Mouse (Mus musculus): Measurements from ENCODE around the gene Hspa1a. TPM values are rescaled to one million over a fixed set of nuclear protein-coding genes. Genes with fewer than 3 reads are reported as not detected.
"Not testable (repeated sequence)": the region's sequence is repeated elsewhere in the genome, so short reads cannot be mapped to it uniquely, and the experiment has no call there.

The Hspa1a gene
- total RNA-seq, 2 experiments from 2014 or later = 16.6 to 99.8 TPM

DNA sequence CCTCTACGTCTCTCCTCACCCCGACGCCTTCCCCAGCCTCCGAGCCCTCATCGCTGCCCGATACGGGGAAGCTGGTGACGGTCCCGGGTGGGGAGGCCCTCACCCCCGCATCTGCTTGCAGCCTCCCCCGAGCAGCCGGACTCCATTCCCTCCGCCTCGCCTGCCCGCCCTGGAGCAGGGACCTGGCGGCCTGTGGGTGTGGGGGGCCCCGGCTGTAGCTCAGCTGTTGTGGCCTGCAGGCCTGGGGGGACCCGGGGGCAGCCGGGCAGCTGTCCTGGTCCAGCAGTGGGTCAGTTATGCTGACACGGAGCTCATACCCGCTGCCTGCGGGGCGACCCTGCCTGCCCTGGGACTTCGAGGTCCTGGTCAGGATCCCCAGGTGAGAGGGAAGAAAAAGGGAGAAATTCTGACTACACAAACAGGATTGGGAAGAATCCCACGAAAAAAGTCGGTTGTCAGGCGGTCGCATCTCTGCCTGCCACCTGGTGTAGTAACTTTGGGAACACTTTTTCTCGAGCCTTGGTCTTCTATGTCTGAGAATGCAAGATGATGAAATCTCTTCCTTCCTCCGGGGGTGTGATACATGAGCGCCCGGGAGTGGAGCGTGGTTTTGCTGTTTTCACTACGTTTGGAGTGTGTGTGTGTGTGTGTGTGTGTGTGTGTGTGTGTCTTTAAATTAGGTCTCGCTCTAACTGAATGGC lies 29.6 kb upstream of the Hspa1a start:
- no peak for DNase-seq (ENCODE audit: low spot score)

DNA sequence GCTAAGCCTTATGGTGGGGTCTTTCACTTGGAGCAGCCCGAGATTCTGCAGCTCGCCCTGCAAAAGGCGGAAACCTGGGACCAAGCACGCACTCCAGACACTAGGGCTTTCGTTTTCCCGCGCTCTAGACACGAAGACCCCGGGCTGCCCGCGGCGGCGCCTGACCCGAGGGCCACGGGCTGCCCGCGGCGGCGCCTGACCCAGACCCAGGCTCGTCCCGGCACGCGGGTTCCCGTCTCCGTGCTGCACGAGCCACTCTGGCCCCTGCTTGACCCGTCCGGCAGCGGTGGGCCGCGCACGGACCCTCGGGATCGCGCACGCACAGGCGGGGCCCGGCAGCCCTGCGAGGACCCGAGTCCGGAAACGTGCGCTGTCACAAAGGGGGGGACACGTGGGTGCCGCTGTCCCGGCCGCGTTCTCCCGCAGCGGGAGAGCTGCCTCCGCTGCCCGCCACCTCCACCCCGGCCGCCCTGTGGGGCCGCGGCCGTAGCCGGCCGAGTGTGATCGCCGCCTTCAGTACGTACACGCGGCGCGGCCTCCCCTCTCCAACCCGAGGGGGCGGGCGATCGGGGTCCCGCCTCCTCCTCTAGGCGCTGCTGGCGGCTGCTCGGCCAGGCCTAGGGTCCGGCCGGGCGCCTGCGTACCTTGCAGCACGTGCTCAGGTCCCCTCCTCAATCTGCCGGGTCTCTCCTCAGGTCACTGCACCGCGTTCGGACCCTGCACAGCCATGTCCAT lies 28.9 kb upstream of the Hspa1a start, which contains the start of gene Vars:
Vars (plus strand) TSS at position 271 of the 735 bp plus-strand sequence.
- DNase-seq (ENCODE audit: low spot score) = peak; percentile 83

DNA sequence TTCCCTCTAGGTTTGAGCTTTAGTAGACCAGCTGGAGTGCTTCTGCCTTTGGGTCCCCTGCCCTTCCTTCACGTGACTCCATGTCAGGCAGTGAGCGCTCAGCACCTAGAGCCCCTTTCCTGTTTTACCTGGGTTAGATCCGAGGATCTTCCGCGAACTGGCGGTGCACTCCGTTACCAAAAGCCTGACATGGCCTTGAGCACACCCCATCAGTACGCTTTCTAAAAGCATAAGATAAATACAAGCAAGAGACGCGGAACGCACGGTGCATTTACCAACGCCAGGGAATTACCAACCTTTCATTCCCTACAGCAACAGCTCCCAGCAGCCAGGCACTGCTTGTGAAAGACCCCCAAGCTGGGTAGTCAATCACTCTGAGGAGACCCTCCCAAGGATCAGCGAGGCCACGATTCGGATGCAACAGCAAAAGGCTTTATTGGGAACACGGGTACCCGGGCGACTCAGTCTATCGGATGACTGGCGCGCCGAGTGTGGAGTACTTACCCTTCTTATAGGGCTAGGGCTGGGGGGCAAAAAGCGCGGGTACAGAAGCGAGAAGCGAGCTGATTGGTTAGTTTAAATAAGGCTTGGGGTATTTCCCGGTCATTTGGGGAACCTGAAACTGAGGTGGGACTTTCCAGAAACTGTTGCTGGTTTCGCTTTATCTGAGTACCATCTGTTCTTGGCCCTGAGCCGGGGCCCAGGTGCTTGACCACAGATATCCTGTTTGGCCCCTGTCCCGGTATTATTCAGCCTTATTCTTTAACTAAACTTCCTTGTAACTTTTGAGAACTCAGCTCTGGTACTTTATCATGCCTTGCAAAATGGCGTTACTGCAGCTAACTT lies 28.1 kb upstream of the Hspa1a start:
- DNase-seq (ENCODE audit: low spot score) = not testable (repeated sequence)

DNA sequence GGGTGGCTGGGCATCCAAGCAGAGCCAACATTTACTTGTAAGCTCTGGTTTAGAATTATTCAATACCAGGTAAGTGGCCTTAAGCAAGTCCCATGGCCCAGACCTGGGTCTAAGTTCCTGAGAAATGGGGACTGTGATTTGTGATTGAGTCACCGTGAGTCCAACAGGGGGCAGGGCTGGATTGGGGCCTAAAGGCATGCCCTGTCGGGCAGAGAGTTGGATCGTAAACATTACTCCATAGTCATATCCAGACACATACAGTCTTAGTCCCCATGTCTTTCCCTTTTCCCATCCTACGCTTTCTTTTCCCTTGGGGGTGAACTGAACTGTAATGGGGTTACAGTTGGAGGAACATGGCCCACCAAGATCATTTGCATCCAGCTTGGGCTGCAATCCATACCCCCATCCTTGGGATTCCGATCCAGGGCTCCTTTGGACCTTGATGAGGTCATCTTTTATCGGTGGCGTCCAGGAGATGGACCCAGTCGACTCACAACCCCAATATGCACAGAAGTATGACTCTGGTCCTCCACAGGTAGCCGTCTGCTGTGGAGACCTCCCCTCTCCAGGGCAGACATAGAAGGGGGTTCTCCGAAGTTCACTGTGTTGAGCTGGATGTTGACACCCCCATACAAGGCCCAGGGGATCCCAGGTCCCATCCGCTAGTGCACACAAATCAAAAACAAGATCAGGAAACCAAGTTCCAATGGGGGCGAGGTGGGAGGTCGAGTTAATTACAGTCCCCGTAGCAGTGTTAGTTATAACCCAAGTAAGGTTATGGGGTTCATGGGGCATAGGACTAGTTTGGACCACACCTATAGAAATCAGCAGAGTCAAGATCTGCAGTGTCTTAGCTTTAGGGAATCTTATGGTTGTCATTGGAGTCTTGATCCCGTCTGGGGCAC lies 26.8 kb upstream of the Hspa1a start:
- DNase-seq (ENCODE audit: low spot score) = no peak

DNA sequence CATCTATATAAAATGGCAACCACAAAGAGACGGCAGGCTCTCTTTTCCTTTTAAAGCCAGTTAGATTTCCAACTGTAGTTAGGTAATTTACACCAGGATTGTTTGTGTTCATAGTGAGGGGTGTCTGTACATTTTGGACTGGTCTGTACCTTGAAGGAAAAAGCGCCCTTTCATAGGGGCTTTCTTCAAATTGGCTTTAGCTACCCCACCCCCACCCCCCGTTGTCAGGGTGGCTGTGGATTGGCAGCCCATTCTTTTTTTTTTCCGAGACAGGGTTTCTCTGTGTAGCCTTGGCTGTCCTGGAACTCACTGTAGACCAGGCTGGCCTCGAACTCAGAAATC lies 25.2 kb upstream of the Hspa1a start:
- DNase-seq (ENCODE audit: low spot score) = no peak

DNA sequence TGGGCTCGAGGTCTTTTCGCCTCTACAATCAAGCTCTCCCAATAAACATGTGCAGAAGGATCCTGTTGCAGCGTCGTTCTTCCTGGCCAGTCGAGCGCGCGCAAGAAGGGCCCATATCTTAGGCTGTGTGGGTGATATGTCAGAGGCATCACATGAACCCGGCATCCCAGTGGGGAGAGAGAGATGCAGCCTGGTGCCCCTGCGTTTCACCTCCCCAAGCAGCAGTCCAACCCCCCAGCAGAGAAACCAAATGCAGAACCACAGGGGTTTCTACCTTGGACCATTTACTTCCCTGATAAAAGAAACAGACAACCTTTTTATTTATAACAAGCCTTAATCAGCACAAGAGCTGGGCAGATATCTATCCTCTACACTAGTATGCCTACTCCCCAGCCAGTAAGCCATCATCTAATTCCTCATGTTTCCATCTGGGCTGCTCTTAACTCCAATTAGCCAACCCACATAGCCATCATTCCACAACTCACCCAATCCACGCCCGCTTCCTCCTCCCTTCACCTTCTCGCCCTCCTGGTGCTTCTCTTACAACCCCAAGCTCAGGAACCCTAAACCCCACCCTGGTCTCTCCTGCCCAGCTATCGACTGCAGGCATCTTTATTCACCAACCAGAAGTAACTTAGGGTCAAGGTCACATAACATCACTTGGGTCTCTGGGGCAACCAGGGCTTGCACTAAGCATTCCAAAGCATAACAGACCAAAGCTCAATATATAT lies 24.6 kb upstream of the Hspa1a start:
- DNase-seq (ENCODE audit: low spot score) = no peak

DNA sequence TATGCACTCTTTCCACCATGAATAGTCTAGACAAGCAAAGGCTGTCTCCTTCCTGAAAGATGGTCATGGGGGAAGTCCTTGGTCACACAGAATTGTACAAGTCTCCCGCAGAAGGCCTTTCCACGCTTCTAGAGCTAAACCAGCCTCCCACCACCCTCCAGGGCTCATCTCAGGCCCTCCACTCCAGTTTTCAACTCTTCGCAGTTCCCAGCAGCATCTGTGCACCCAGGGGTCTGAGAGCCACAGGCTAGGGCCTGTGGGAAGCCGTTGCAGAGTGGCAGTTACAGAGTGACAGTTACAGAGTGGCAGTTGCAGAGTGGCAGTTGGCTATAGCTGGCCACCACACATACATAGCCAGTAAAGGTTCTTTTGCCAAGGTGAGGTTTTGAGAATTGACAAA lies 24.0 kb upstream of the Hspa1a start:
- DNase-seq (ENCODE audit: low spot score) = not testable (repeated sequence)

DNA sequence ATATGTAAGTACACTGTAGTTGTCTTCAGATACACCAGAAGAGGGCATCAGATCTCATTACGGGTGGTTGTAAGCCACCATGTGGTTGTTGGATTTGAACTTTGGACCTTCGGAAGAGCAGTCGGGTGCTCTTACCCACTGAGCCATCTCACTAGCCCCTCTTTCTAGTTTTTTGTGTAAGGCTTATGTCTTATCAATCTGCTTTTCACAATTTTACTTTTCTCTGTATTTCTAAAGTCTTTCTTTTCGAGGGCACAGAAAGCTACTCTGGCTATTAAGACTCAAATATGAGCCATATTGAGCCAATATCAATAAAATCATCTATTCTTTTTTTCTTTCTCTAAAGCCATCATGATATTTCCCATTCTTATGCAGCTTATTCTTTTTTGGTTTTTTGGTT lies 23.2 kb upstream of the Hspa1a start:
- DNase-seq (ENCODE audit: low spot score) = not testable (repeated sequence)

DNA sequence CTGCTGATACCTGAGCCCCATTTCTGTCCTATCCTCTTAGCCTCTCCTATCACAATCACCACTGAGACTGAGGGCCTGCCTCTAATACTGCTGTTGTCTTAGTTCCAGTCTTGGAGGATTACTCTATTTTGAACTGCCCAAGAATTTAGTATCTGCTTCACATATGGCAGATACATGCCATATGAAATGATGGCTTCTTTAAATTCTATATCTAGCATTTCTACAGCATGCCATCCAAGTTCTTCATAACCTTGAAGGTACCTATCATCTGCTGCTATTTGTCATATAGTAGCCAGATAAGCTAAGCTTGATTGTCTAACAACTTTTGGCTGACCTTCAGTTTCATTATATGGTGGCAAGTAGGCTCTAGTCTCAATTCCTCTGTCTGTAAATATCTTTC lies 22.8 kb upstream of the Hspa1a start:
- no peak for DNase-seq (ENCODE audit: low spot score)

DNA sequence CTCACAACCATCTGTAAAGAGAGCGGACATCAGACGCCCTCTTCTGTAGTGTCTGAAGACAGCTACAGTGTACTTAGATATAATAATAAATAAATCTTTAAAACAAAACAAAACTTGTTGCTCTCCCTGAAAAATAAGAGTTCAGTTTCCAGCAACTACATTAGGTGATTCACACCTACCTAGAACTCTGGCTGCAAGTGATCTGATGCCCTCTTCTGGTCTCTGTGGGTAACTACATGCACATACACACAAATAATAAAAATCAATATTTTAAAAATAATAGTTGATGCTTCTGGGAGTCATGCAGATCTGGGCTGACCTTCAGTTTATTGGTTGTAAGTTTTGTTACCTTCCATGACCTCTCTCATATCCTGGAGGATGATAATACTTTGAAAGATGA lies 12.3 kb upstream of the Hspa1a start:
- DNase-seq (ENCODE audit: low spot score) = no peak

DNA sequence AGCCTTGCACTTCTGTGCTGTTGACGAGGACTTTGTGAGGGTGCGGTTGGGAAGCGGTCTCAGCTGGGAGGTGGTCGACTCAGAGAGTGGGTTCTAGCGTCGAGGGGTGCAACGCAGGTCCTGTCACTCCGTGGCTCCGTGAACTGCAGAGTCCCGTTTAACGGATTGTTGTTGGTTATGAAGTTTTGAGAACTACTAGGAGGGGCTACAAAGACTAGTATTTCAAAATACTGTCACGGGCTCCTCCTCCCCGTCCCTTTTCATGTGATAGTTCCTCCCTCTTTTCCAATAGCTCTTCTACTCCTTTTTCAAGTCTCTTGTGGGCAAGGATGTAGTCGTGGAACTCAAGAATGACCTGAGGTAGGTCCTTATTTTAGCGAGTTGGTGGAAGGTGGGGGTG lies 10.4 kb upstream of the Hspa1a start:
- DNase-seq (ENCODE audit: low spot score) = no peak

DNA sequence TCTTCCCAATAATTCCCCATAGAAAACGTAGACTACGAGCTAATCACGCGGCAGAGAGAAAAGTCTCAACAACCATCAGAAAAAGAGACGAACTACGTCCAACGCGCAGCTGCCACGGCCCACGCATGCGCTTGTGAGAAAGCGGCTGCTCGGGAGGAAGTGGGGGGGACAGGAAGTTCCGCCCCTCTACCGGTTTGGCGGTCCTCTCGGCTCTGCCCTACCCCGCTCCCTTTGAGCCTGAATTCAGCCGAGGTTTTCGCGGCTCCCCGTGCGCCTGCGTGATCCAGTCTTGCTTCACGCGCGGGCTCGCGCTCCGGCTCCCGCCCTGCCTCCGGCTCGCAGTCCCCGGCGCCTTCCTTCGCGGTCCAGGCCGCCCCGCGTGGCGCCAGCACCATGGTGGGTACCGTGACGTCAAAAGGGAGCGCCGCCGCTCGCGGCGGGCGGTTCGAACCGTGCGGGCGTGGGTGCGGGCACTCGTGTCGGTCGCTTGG lies 9.8 kb upstream of the Hspa1a start, which contains the start of gene Lsm2:
Lsm2 (plus strand) TSS at position 173 of the 491 bp plus-strand sequence.
- peak; percentile 92 for DNase-seq (ENCODE audit: low spot score)

DNA sequence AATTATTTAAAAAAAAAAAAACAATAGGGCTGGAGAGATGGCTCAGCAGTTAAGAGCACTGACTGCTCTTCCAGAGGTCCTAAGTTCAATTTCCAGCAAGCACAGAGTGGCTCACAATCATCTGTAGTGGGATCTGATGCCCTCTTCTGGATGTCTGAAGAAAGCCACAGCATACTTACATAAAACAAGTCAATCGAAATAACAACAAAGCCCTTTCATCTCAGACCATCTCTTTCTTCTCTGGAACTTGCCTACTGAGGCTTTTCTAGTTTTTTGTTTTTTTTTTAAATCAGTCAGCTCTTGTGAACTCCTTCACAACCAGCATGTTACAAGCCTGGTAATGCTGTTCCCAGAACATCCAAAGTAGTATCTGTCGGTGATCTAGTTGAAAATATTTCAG lies 8.7 kb upstream of the Hspa1a start:
- DNase-seq (ENCODE audit: low spot score) = peak; percentile 60

DNA sequence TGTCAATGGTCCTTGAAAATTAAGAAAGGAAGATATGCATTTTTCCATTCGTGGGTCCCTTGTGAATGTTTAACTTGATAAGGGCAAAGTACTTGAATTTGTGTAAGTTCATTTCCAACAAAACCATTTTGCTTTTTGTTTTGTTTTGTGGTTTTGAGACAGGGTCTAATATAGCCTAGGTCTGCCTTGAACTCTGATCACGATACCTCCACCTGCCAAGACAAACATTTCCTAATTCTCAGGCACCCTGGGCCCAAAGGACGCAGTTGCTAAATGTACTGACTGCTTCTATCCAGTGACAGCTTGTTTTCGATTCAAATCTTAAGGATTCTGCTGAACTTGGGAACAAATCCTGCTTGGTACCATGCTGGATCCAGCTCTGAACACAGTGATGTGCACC lies 7.7 kb upstream of the Hspa1a start:
- no peak for DNase-seq (ENCODE audit: low spot score)

DNA sequence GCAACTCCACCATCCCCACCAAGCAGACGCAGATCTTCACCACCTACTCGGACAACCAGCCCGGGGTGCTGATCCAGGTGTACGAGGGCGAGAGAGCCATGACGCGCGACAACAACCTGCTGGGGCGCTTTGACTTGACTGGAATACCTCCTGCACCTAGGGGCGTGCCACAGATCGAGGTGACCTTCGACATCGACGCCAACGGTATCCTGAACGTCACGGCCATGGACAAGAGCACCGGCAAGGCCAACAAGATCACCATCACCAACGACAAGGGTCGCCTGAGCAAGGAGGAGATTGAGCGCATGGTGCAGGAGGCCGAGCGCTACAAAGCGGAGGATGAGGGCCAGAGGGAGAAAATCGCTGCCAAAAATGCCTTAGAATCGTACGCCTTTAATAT lies 6.3 kb upstream of the Hspa1a start:
- DNase-seq (ENCODE audit: low spot score) = no peak

DNA sequence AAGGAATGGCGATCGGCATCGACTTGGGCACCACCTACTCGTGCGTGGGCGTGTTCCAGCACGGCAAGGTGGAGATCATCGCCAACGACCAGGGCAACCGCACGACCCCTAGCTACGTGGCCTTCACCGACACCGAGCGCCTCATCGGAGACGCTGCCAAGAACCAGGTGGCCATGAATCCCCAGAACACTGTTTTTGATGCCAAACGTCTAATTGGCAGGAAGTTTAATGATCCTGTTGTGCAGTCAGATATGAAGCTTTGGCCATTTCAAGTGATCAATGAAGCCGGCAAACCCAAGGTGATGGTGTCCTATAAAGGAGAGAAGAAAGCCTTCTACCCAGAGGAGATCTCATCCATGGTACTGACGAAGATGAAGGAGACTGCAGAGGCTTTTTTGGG lies 5.0 kb upstream of the Hspa1a start:
- DNase-seq (ENCODE audit: low spot score) = no peak

DNA sequence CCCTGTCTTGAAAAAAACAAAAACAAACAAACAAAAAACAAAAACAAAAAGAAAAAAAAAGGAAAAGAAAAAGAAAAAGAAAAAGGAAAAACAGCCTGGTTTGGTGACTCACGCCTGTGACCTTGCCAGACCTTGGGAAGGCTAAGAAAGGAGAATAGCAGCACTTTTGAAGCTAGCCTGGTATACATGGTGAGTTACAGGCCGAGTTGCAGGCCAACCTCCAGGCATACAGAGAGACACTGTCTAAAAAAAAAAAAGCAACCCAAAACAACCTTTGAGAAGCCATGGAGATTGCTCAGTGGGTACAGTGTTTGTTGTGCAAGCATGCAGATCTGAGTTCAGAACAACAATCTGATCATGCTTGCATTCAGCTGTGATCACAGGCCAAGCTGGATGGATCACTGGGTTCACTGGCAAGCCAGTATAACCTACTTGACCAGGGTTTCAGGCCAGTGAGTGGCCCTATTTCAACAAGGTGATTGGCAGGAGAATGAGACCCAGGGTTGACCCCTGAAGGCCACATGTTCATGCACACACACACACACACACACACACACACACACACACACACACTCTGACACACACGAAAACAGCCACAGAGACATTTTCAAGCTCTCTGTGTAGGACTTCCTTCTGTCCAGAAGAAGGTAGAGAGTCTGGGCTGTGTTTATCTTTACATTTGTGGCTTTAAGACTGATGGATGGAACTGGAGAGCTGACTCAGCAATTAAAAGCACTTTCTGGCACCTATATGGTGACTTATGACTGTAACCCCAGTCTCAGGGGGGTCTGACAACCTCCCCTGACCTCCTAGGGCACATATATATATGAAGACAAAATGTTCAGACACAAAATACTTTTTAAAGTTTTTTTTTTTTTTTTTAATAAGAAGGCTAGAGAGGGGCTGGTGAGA lies 3.9 kb upstream of the Hspa1a start:
- no peak for DNase-seq (ENCODE audit: low spot score)

DNA sequence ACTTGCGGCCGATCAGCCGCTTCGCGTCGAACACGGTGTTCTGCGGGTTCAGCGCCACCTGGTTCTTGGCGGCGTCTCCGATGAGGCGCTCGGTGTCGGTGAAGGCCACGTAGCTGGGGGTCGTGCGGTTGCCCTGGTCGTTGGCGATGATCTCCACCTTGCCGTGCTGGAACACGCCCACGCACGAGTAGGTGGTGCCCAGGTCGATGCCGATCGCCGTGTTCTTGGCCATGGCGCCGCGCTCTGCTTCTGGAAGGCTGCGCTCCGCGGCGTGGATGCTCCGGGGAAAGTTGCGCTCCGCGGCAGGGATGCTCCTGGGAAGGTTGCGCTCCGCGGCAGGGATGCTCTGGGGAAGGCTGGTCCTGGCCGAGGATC lies 275 bp downstream of the Hspa1a start:
- not testable (repeated sequence) for DNase-seq (ENCODE audit: low spot score)

DNA sequence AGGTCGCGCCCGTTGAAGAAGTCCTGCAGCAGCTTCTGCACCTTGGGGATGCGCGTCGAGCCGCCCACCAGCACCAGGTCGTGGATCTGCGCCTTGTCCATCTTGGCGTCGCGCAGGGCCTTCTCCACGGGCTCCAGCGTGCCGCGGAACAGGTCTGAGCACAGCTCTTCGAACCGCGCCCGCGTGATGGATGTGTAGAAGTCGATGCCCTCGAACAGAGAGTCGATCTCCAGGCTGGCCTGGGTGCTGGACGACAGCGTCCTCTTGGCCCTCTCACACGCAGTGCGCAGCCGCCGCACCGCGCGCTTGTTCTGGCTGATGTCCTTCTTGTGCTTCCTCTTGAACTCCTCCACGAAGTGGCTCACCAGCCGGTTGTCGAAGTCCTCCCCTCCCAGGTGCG lies 1.1 kb downstream of the Hspa1a start:
- DNase-seq (ENCODE audit: low spot score) = not testable (repeated sequence)
